Mouse (Mus musculus) liver, embryonic 11.5 days (tissue): ENCODE measurements around the gene Lsm14a. TPM values are rescaled to one million over a fixed set of nuclear protein-coding genes. Genes with fewer than 3 reads are reported as not detected.

Experiments used
- ATAC-seq: fragments of 200-750 bp; cut with Nextera tagmentation; replicated peaks from 2 replicates; pipeline ENCODE4 v1.8.0; 2017; ENCODE audit warnings: moderate number of reproducible peaks, mild to moderate bottlenecking, moderate TSS enrichment, moderate library complexity; ENCODE audit not compliant: low FRiP score
- DNase-seq: peaks from one replicate; pipeline ENCODE4 v3.0.0-alpha.2; 2017; ENCODE audit warnings: low spot score
- H3K27ac ChIP-seq: fragments of 300-500 bp; sonication (generic); 2 replicates; pipeline ENCODE4 v1.5.1; 2014; ENCODE audit warnings: mild to moderate bottlenecking, low read depth, low read length, control low read depth
- H3K27me3 ChIP-seq: fragments of 300-500 bp; sonication (generic); replicated peaks from 2 replicates; pipeline ENCODE4 v1.6.1; 2014; ENCODE audit warnings: low read length, mixed read lengths; ENCODE audit not compliant: control insufficient read depth, insufficient read depth
- H3K36me3 ChIP-seq: fragments of 300-500 bp; sonication (generic); 2 replicates; pipeline ENCODE4 v1.6.1; 2014; ENCODE audit warnings: mild to moderate bottlenecking, low read length, moderate library complexity, mixed read lengths; ENCODE audit not compliant: control insufficient read depth, insufficient read depth
- H3K4me1 ChIP-seq: fragments of 300-500 bp; sonication (generic); replicated peaks from 2 replicates; pipeline ENCODE4 v1.6.1; 2014; ENCODE audit warnings: low read length, mixed read lengths; ENCODE audit not compliant: control insufficient read depth, insufficient read depth
- H3K4me2 ChIP-seq: fragments of 300-500 bp; sonication (generic); 2 replicates; pipeline ENCODE4 v1.6.1; 2014; ENCODE audit warnings: mild to moderate bottlenecking, control low read depth, moderate library complexity
- H3K4me3 ChIP-seq: fragments of 300-500 bp; sonication (generic); 2 replicates; pipeline ENCODE4 v1.5.1; 2014; ENCODE audit warnings: low read depth, low read length, control low read depth
- H3K9ac ChIP-seq: fragments of 300-500 bp; sonication (generic); 2 replicates; pipeline ENCODE4 v1.6.1; 2014; ENCODE audit warnings: low read depth, low read length, control low read depth
- H3K9me3 ChIP-seq: fragments of 300-500 bp; sonication (generic); 2 replicates; pipeline ENCODE4 v1.6.1; 2016; ENCODE audit warnings: low read length, inconsistent platforms, mixed read lengths; ENCODE audit not compliant: control insufficient read depth
- WGBS: fragments of 180-500 bp; shearing (Covaris S2); extraction: QIAGEN DNeasy Blood & Tissue Kit; methylation state at CpG from one replicate; pipeline ENCODE4 v1.1.7; 2014; 5-methylcytosine and 5-hydroxymethylcytosine counted together
- polyA plus RNA-seq: library from polyadenylated mRNA; unstranded; fragments of >200 nt; fragmentation: Nextera tagmentation; extraction: Ambion mirVana; gene quantifications from 2 replicates; pipeline ENCODE4 v1.2.1, GENCODE M21; 2014

Lsm14a gene
- polyA plus RNA-seq, 1 experiment from 2014 or later = 44.3 TPM

DNA sequence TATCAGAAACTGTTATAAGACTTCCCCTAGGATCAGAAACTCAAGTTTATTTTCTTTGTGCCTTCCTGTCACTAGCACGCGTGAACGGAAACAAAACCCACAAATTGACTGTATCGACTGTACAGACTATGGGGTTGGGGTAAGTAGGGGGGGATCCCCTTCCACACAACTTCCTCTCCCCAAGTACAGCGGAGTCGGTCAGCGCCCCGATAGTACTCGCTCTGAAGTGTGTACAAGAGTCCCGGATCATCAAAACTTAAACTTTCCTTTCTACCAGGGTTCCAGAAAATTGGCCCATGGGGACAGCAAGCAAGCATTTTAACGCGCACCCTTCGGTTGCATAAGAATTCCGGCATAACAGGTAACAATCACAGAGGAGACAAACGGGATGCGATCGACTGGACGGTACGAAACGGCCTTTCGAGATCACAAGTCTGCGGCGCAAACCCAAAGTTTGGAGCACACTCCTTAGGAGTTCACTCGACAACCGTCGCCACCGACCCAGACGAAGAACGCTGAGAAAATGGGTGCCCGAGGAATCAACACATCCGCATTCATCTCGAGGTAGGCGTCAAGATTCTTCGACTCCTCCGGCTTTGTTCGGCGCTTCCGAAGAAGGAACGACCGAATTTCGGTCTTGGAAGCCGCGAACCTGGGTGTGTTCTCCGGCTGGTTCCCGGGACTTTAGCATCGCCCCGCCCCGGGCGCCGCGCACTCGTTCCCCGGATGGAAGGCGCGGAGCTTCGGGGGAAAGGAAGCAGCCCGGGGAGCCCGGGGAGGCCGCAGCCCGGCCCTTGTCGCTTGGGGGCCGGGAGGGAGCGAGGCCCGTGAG is 4.5 kb downstream of the Lsm14a start:
- WGBS = under 1% methylated on average over 64 of the region's 64 CpGs
- DNase-seq = peak; percentile 67

DNA sequence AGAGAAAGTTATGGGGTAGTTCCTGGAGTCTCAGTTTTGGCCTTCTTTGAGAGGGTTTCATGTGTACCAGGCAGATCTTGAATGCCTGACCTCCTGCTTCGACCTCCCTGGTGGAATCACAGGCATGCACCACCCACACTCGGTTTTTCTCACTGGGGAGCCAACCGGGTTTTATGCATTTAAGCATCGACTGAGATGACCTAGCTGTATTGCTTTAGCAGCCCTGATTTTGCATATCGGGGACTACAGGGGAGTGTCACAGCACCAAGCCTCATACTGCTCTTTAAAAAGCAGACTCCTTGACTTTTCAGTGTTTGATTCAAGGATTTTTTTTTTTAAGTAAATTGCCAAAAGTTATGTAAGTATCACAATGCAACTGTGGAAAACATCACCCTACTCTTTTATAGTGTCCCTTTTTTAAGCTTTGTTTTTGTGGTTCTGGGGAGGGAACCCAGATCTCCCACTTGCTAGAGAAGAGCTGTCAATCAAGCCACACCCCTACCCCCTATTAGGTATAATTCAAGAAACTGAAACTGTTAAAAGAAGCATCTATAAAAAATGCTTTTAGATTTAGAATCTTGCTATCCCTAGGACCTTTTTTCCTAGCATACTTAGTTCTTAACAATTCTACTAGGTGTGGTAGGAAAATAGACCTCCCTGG is 5.2 kb downstream of the Lsm14a start:
- H3K4me2 ChIP-seq = peak overlapping the region; percentile 75
- H3K9me3 ChIP-seq = no peaks in the 10 kb centered on the region
- DNase-seq = no peak
- H3K4me3 ChIP-seq = peak overlapping the region; percentile 67
- peaks cover 32% of the 10 kb centered on the region for H3K4me1 ChIP-seq
- WGBS = 7% methylated on average over 5 of the region's 5 CpGs
- H3K27ac ChIP-seq = no peak overlapping the region
- no peaks in the 10 kb centered on the region for H3K36me3 ChIP-seq
- no peak for ATAC-seq
- no peaks in the 10 kb centered on the region for H3K27me3 ChIP-seq
- H3K9ac ChIP-seq = peak overlapping the region; percentile 82

More for the DNA sequence above, 4.5 kb downstream of the Lsm14a start:
- ATAC-seq = peak; percentile 51
- no peaks in the 10 kb centered on the region for H3K27me3 ChIP-seq
- peak overlapping the region; percentile 75 for H3K4me2 ChIP-seq
- no peaks in the 10 kb centered on the region for H3K9me3 ChIP-seq
- H3K27ac ChIP-seq = peak overlapping the region; percentile 96
- H3K4me3 ChIP-seq = peak overlapping the region; percentile 67
- peaks cover 29% of the 10 kb centered on the region for H3K4me1 ChIP-seq
- H3K9ac ChIP-seq = peak overlapping the region; percentile 82
- no peaks in the 10 kb centered on the region for H3K36me3 ChIP-seq

DNA sequence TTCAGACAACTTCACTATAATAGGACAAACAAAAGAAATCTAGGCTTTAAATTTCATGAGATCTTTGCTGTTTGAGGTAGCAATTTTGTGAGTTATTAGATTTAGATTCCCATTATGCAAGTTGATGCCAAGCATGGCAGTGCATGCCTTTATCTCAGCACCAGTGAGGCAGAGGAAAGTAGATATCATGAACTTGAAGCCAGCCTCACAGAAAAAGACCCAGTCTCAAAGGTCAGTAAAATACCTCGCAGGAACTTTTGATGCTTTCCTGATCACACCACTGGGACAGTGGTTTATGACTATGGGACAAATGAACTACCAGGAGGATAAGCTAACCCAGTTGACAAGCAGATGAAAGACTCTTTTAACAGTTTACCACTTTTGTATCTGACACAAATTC is 10.3 kb downstream of the Lsm14a start:
- Histone ChIP-seq H3K27ac (no peak overlapping the region), H3K9me3 (no peaks in the 10 kb centered on the region), H3K27me3 (no peaks in the 10 kb centered on the region), H3K36me3 (no peaks in the 10 kb centered on the region), H3K4me2 (no peak overlapping the region), H3K9ac (no peak overlapping the region), H3K4me3 (no peak overlapping the region), H3K4me1 (peaks cover 46% of the 10 kb centered on the region)
- ATAC-seq (no peak), DNase-seq (no peak)
- WGBS = 40% methylated on average over 1 of the region's 1 CpGs

DNA sequence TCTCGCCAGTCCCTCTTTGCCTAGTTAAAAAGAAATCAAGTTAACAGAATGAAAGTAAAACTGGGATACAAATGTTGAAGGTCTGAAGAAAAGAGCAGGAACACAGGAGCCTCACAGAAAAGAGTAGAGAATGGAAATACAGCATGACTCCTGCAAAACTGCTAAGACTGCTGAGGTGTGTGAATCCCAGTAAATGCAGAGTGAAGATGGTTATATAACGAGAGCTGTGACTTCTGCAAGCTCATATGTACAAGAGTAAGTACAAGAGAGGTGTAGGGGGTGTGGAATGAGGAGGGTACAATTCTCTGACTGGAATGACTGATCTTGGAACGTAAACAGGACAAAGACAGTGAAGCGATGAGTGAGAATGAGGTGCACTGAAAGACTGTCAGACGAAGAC is 11.4 kb downstream of the Lsm14a start:
- Histone ChIP-seq H3K36me3 (no peaks in the 10 kb centered on the region), H3K4me1 (peaks cover 37% of the 10 kb centered on the region), H3K27me3 (no peaks in the 10 kb centered on the region), H3K9me3 (no peaks in the 10 kb centered on the region), H3K27ac (no peak overlapping the region), H3K9ac (no peak overlapping the region), H3K4me2 (no peak overlapping the region), H3K4me3 (no peak overlapping the region)
- DNase-seq (no peak), ATAC-seq (no peak)
- WGBS = 90% methylated on average over 5 of the region's 5 CpGs

DNA sequence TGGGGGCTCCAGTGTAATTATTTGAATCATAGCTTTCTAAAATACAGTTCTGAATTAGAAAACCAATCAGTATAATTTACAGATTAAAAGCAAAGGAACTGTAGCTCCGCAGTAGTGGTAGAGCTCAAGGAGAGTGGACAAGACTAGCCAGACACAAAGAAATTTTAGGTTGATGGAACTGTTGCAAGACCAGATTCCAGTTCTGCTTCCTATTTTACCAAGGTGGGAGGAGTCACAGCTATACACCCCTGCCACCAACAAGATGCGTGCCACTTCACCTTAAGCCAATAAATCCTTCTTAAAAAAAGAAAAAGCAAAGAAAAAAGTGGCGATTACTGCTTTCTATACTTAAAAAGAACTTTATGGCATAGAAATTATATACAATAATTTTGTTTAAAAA is 12.8 kb downstream of the Lsm14a start:
- peaks cover 32% of the 10 kb centered on the region for H3K4me1 ChIP-seq
- H3K9me3 ChIP-seq = no peaks in the 10 kb centered on the region
- WGBS = 87% methylated on average over 3 of the region's 3 CpGs
- H3K4me2 ChIP-seq = peak overlapping the region; percentile 27; the same call in 1 of the 2 replicates
- no peak overlapping the region for H3K9ac ChIP-seq
- no peak for DNase-seq
- no peak overlapping the region for H3K4me3 ChIP-seq
- no peak for ATAC-seq
- no peak overlapping the region for H3K27ac ChIP-seq
- H3K27me3 ChIP-seq = no peaks in the 10 kb centered on the region
- no peaks in the 10 kb centered on the region for H3K36me3 ChIP-seq

DNA sequence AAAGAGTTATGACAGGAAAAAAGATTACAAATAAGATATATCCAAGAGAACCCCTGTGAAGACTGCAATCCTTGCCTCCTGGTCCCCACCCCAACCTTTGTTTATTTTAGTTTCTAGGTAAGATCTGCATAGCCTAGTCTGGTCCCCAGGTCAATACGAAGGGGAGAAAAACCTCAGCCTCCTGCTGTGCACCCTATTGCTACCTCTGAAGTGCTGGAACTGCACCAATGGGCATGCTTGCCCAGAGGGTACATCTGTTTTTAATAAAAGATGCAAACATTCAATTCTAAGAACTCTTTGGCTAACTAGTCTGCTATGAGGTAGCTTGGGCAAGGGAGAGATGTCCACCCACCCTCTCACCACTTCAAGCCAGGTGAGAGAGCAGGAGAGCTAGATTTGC is 19.2 kb downstream of the Lsm14a start:
- Histone ChIP-seq H3K36me3 (peaks cover 24% of the 10 kb centered on the region), H3K9me3 (no peaks in the 10 kb centered on the region), H3K4me1 (peaks cover 8% of the 10 kb centered on the region; the same call in 1 of the 2 replicates), H3K9ac (no peak overlapping the region), H3K4me2 (no peak overlapping the region), H3K4me3 (no peak overlapping the region), H3K27me3 (no peaks in the 10 kb centered on the region), H3K27ac (no peak overlapping the region)
- no peak for ATAC-seq
- WGBS = 96% methylated on average over 1 of the region's 1 CpGs
- DNase-seq = no peak

DNA sequence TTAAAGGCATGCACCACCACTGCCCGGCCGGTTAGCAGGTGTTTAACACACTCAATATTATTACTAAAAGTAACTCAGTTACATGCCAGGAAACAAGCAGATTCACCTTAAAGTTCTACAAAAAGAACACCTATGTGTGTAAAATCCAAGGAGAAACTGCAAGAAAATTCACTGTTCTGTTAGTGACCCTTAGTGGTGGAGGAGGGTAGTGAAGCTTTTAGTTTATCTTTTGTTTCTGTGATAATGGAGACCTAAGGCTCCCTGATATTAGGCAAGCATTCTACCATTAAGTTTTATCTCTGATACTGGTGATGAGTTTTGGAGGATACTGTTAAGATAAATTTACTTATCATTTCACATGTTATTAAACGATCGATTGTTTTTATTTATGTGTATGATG is 37.5 kb downstream of the Lsm14a start:
- ATAC-seq = no peak
- 97% methylated on average over 4 of the region's 4 CpGs for WGBS

DNA sequence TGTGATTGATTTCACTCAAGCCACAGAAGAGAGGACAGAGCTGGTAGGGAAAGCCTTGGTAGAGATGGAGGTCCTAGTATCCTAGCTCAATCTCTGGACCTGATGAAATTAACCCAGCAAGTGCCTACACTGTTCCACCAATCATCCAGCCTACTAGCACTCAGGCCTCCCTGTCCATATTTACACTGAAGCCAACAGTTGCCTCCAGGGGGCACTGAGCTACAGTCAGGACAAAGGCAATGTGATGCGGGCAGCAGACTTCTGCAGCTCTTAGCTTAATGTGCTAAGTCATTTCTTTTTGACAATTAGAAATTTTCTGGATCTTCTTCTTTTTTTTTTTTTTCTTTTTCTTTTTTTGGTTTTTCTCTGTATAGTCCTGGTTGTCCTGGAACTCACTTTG is 41.1 kb downstream of the Lsm14a start:
- Histone ChIP-seq H3K9ac (no peak overlapping the region), H3K36me3 (peaks cover 47% of the 10 kb centered on the region), H3K9me3 (no peaks in the 10 kb centered on the region), H3K4me3 (no peak overlapping the region), H3K4me2 (no peak overlapping the region), H3K4me1 (no peaks in the 10 kb centered on the region), H3K27me3 (no peaks in the 10 kb centered on the region), H3K27ac (no peak overlapping the region)
- ATAC-seq (no peak), DNase-seq (no peak)
- WGBS = 94% methylated on average over 1 of the region's 1 CpGs

More for the DNA sequence above, 37.5 kb downstream of the Lsm14a start:
- no peak overlapping the region for H3K9ac ChIP-seq
- peaks cover 28% of the 10 kb centered on the region for H3K36me3 ChIP-seq
- H3K27ac ChIP-seq = no peak overlapping the region
- no peaks in the 10 kb centered on the region for H3K27me3 ChIP-seq
- H3K4me1 ChIP-seq = no peaks in the 10 kb centered on the region
- no peak for DNase-seq
- no peak overlapping the region for H3K4me2 ChIP-seq
- H3K4me3 ChIP-seq = no peak overlapping the region
- H3K9me3 ChIP-seq = no peaks in the 10 kb centered on the region
